Mouse (Mus musculus) stomach, embryonic 16.5 days (tissue): Measurements from ENCODE around the gene C2cd5. TPM values are rescaled to one million over a fixed set of nuclear protein-coding genes. Genes with fewer than 3 reads are reported as not detected.
"Not testable (repeated sequence)": the region's sequence is repeated elsewhere in the genome, so short reads cannot be mapped to it uniquely, and the experiment has no call there.

Experiments
- ATAC-seq: fragments of 200-750 bp; cut with Nextera tagmentation; 2 replicates; pipeline ENCODE4 v1.8.0; 2017; ENCODE audit warnings: moderate number of reproducible peaks, moderate TSS enrichment; ENCODE audit not compliant: insufficient read depth, low FRiP score
- H3K27ac ChIP-seq: fragments of 300-500 bp; sonication (generic); 2 replicates; pipeline ENCODE4 v1.5.1; 2014; ENCODE audit warnings: low read length
- H3K27me3 ChIP-seq: fragments of 300-500 bp; sonication (generic); 2 replicates; pipeline ENCODE4 v1.6.1; 2014; ENCODE audit warnings: low read length, control low read depth, mixed read lengths; ENCODE audit not compliant: control insufficient read depth, insufficient read depth
- H3K36me3 ChIP-seq: fragments of 300-500 bp; sonication (generic); 2 replicates; pipeline ENCODE4 v1.6.1; 2014; ENCODE audit warnings: low read length; ENCODE audit not compliant: control insufficient read depth, insufficient read depth
- H3K4me1 ChIP-seq: fragments of 300-500 bp; sonication (generic); 2 replicates; pipeline ENCODE4 v1.6.1; 2014; ENCODE audit warnings: low read length, control low read depth, mixed read lengths; ENCODE audit not compliant: control insufficient read depth, insufficient read depth
- H3K4me2 ChIP-seq: fragments of 300-500 bp; sonication (generic); 2 replicates; pipeline ENCODE4 v1.6.1; 2014; ENCODE audit warnings: low read depth, low read length, mixed read lengths
- H3K4me3 ChIP-seq: fragments of 300-500 bp; sonication (generic); replicated peaks from 2 replicates; pipeline ENCODE4 v1.5.1; 2014; ENCODE audit warnings: mild to moderate bottlenecking, low read length
- H3K9ac ChIP-seq: fragments of 300-500 bp; sonication (generic); 2 replicates; pipeline ENCODE4 v1.6.1; 2014; ENCODE audit warnings: low read length
- H3K9me3 ChIP-seq: fragments of 300-500 bp; sonication (generic); replicated peaks from 2 replicates; pipeline ENCODE4 v1.6.1; 2016; ENCODE audit warnings: low read length, control low read depth; ENCODE audit not compliant: control insufficient read depth
- WGBS: fragments of 180-500 bp; shearing (Covaris S2); extraction: QIAGEN DNeasy Blood & Tissue Kit; methylation state at CpG from one replicate; pipeline ENCODE4 v1.1.7; 2014; 5-methylcytosine and 5-hydroxymethylcytosine counted together
- polyA plus RNA-seq: library from polyadenylated mRNA; unstranded; fragments of >200 nt; fragmentation: Nextera tagmentation; extraction: Ambion mirVana; gene quantifications from 2 replicates; pipeline ENCODE4 v1.2.1, GENCODE M21; 2015

The C2cd5 gene
- polyA plus RNA-seq, 1 experiment from 2014 or later: 23.5 TPM

DNA sequence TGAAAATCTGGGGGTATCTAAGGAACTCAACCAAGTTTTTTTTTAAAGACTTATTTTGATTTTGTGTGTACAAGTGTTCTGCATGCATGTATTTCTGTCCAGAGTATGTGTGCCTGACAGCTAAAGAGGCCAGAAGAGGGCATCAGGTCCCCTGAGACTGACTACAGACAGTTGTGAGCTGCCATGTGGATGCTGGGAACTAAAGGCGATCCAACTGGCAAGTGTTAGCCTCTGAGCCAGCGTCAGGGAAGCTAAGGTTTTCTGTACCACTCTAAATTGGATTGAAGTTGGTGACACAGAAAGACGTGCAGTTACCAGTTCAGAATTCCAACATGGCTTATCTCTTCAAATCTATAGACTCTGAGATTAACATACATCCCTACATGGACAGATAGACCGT is 72.0 kb downstream of the C2cd5 start:
- Histone ChIP-seq H3K4me3 (no peak overlapping the region), H3K9ac (no peak overlapping the region), H3K27ac (no peak overlapping the region), H3K4me1 (no peaks in the 10 kb centered on the region), H3K9me3 (no peaks in the 10 kb centered on the region), H3K27me3 (no peaks in the 10 kb centered on the region), H3K4me2 (no peak overlapping the region), H3K36me3 (0 out of 2 replicates have a peak, but pooled peaks cover 3% of the 10 kb centered on the region)
- 86% methylated on average over 4 of the region's 4 CpGs for WGBS
- no peak for ATAC-seq

DNA sequence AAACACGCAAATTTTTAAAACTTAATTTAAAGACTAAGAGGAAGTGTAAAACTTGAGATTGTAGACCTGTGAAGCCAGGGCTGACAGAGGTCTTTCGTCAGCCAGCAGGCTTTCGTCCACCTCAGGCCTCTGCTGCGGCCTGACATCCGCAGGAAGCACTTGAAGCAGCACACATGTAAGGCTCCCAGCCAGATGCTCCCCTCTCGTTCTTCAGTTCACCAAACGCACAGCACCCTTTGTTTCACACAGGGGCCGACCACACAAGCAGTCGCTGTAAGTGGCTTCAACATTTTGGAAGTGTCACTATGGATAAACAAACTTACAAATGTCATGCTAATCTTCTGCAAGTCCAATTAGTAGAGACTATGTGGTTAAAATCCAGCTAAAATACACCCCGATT is 72.5 kb downstream of the C2cd5 start:
- Histone ChIP-seq H3K36me3 (0 out of 2 replicates have a peak, but pooled peaks cover 3% of the 10 kb centered on the region), H3K4me2 (no peak overlapping the region), H3K4me3 (no peak overlapping the region), H3K4me1 (no peaks in the 10 kb centered on the region), H3K27me3 (no peaks in the 10 kb centered on the region), H3K27ac (no peak overlapping the region; the same call in 1 of the 2 replicates), H3K9me3 (no peaks in the 10 kb centered on the region), H3K9ac (no peak overlapping the region)
- 55% methylated on average over 10 of the region's 10 CpGs for WGBS
- no peak for ATAC-seq

- Histone ChIP-seq H3K9ac (no peak overlapping the region), H3K4me2 (no peak overlapping the region), H3K27me3 (no peaks in the 10 kb centered on the region), H3K4me3 (no peak overlapping the region), H3K4me1 (no peaks in the 10 kb centered on the region), H3K9me3 (no peaks in the 10 kb centered on the region), H3K27ac (no peak overlapping the region), H3K36me3 (no peaks in the 10 kb centered on the region; the same call in 1 of the 2 replicates)
- no peak for ATAC-seq
- 67% methylated on average over 6 of the region's 6 CpGs for WGBS
These were observed 76.2 kb downstream of the C2cd5 start for GRCm38 (mm10) chr6:143023691-143024090.

GRCm38 (mm10) chr6:143021756-143022155 is 78.2 kb downstream of the C2cd5 start:
- H3K4me1 ChIP-seq: no peaks in the 10 kb centered on the region
- ATAC-seq: no peak
- WGBS: 83% methylated on average over 8 of the region's 8 CpGs
- no peak overlapping the region for H3K27ac ChIP-seq
- H3K36me3 ChIP-seq: no peaks in the 10 kb centered on the region; the same call in 1 of the 2 replicates
- no peak overlapping the region for H3K4me2 ChIP-seq
- H3K27me3 ChIP-seq: no peaks in the 10 kb centered on the region
- no peak overlapping the region for H3K9ac ChIP-seq
- H3K4me3 ChIP-seq: no peak overlapping the region
- no peaks in the 10 kb centered on the region for H3K9me3 ChIP-seq

- no peak overlapping the region for H3K4me3 ChIP-seq
- H3K9me3 ChIP-seq: no peaks in the 10 kb centered on the region
- ATAC-seq: no peak
- H3K36me3 ChIP-seq: no peaks in the 10 kb centered on the region; the same call in 1 of the 2 replicates
- H3K4me2 ChIP-seq: no peak overlapping the region
- 75% methylated on average over 5 of the region's 5 CpGs for WGBS
- H3K27ac ChIP-seq: no peak overlapping the region
- H3K4me1 ChIP-seq: no peaks in the 10 kb centered on the region
- H3K9ac ChIP-seq: no peak overlapping the region
- H3K27me3 ChIP-seq: no peaks in the 10 kb centered on the region
These were observed 79.3 kb downstream of the C2cd5 start for GRCm38 (mm10) chr6:143020647-143021046.

DNA sequence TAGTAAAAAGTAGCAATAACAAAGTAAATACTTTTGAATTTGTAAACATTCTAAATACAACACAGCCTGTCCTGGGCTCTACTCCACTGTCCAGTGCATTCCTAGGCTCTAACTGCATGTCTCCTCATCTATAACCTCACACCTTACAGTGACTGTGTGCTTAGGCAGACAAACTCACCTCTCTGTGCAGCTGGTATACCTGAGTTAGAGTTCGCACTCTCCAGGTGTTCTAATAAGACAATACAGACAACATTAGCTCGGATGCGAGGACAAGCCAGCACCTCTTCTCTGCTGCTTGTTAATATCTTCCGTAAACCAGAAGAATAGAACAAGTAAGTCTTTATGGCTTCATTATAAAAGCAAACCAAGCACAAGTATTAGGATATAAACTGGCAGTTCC is 79.8 kb downstream of the C2cd5 start:
- ATAC-seq: no peak
- Histone ChIP-seq H3K4me2 (no peak overlapping the region), H3K9me3 (no peaks in the 10 kb centered on the region), H3K27me3 (no peaks in the 10 kb centered on the region), H3K27ac (no peak overlapping the region), H3K9ac (no peak overlapping the region), H3K4me1 (no peaks in the 10 kb centered on the region), H3K4me3 (no peak overlapping the region), H3K36me3 (no peaks in the 10 kb centered on the region; the same call in 1 of the 2 replicates)
- WGBS: 90% methylated on average over 4 of the region's 4 CpGs

- Histone ChIP-seq H3K27ac (no peak overlapping the region), H3K4me2 (no peak overlapping the region), H3K36me3 (0 out of 2 replicates have a peak, but pooled peaks cover 3% of the 10 kb centered on the region), H3K27me3 (no peaks in the 10 kb centered on the region), H3K4me3 (no peak overlapping the region), H3K9ac (no peak overlapping the region), H3K9me3 (no peaks in the 10 kb centered on the region), H3K4me1 (no peaks in the 10 kb centered on the region)
- no peak for ATAC-seq
- WGBS: 89% methylated on average over 15 of the region's 15 CpGs
These were observed 87.3 kb downstream of the C2cd5 start for GRCm38 (mm10) chr6:143012513-143013215.

GRCm38 (mm10) chr6:143008865-143009264 is 91.1 kb downstream of the C2cd5 start:
- Histone ChIP-seq H3K36me3 (0 out of 2 replicates have a peak, but pooled peaks cover 3% of the 10 kb centered on the region), H3K4me1 (no peaks in the 10 kb centered on the region), H3K9ac (no peak overlapping the region), H3K27me3 (no peaks in the 10 kb centered on the region), H3K27ac (no peak overlapping the region), H3K4me3 (no peak overlapping the region), H3K9me3 (no peaks in the 10 kb centered on the region), H3K4me2 (no peak overlapping the region)
- 76% methylated on average over 5 of the region's 5 CpGs for WGBS
- no peak for ATAC-seq

GRCm38 (mm10) chr6:143005209-143005608 is 94.7 kb downstream of the C2cd5 start:
- ATAC-seq, H3K4me2 ChIP-seq, H3K27me3 ChIP-seq, H3K9ac ChIP-seq, H3K4me3 ChIP-seq, H3K4me1 ChIP-seq, H3K9me3 ChIP-seq, H3K27ac ChIP-seq, H3K36me3 ChIP-seq: not testable (repeated sequence)
- WGBS: 86% methylated on average over 9 of the region's 9 CpGs
